Mouse (Mus musculus) spleen, postnatal 10 days (tissue): ENCODE measurements around the gene Mrps18b.
A peak's percentile ranks its signal among the peaks of the same experiment; 100 is the strongest.

Experiments
- DNase-seq, 2 experiments: peaks; one replicate each; pipeline ENCODE4 v3.0.0; 2021 to 2022; ENCODE audit warnings: low spot score in 2 of 2

Gene Mrps18b

DNA sequence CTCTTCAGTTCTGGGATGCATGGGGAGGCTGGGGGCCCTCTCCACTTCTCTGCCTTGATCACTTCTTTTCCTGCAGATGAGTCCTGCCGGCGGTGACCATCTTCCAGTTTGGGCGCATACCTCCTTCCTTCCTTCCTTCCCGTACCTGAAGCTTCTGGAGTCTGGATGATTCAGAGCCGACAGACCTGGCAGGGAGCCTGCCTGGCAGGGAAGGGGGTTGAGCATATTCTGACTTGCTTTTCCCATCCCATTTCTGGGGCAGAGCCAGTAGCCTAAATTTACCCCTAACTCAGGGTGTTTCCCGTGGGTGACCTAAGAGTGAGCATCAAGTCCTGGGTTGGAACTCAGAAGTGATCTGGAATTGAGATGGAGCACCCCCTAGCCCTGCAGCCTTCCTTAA, 41.5 kb downstream of the Mrps18b start:
- no peak for DNase-seq

DNA sequence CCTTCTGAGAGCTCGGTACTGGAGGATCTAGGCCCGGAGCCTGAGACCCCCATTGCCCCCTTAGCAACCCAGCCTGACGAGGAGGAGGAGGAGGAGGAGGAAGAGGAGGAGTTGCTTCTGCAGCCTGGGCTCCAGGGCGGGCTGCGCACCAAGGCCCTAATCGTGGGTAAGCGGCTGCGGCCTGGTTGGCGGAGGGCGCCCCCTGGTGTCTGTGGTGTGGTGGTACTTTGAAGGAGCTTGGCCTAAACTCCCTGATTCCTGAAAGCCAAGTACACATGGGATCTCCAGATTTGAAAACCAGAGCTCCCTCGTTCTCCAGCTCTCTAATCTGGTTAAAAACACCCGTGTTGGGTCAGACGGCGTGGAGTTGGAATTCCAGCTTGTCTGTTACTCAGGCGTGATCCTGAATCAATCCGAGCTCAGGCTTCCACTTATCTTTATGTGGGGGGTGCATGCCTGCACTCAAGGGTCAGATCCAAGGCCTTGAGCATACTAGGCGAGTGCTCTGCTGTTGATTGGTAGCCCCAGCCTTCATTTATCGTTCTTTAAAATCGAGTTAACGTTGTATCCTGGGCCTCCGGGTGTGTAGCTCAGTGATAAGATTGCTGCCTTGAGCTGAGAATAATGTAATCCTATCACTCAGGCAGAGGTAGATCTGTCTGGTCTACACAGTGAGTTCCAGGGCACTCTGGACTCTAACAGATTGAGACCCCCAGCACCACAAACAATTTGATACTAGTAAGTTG, 42.2 kb downstream of the Mrps18b start:
- peak; percentile 87 to 94 for DNase-seq

DNA sequence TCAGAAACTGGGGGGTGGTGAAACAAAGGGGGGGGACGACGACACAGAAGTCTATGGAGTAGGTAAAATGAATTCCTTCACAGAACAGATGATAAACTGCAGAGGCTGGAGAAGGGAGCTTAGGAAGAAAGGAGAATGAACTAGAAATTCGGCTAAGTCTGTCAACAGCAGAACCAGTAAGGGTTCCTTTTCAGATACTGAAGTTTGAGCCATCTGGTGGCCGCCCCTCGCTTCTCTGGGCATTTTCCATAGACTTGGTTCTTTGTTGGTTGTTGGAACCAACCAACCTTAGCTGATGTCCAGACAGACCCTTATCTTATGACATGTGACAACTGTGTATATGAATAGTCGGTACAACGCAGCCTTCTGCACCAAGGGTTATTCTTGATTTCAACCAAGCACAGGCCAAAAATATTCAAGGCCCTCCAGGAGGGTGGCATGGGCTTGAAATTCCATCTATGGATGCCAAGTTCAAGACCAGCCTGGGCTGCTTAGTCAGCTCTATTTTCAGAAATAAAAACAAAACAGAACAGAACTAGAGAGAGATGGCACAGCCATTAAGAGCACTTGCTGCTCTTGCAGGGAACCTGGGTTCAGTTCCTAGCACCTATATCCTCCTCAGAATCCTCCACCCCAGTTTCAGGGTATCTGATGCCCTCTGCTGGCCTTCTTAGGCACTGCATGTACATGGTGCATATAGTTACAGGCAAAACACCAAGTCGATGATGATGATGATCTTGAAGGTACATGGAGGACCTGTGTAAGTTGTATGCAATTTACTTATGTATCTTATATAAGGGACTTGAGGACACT, 45.1 kb downstream of the Mrps18b start:
- peak; percentile 38 to 74 for DNase-seq

DNA sequence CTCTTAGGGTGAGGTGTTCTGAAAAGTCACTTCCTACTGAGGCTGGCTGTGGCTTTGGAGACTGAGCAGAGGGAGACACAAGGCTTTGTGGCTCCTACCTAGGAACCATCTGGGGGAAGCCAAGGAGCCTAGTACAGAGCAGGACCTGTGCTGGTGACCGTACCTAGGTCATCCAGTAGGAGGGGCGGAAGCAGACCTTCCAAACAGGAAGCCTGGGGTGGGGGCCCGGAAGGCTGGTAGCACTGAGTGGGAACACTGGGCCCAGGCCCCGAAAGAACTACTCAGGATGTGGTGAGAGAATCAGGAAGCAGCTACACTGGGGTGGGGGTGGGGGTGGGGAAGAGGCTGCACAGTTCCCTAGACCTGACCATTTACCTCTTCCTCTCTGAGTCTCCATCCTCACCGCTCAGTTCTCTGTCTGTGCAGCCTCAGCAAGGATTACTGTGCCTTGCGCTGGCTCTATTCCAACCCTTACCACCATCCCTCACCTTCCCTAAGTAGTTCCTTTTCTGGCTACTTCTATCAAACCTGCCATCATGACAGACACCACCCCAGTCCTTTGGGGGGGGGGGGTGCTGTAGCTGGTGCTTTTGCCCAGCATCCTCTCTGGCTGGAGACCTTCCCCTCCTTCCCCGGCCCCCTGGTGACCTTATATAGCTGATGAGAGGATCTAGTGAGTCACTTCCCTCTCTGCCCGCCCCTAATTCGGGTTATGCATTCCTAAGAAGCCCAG, 45.9 kb downstream of the Mrps18b start:
- peak; percentile 51 to 72 for DNase-seq

DNA sequence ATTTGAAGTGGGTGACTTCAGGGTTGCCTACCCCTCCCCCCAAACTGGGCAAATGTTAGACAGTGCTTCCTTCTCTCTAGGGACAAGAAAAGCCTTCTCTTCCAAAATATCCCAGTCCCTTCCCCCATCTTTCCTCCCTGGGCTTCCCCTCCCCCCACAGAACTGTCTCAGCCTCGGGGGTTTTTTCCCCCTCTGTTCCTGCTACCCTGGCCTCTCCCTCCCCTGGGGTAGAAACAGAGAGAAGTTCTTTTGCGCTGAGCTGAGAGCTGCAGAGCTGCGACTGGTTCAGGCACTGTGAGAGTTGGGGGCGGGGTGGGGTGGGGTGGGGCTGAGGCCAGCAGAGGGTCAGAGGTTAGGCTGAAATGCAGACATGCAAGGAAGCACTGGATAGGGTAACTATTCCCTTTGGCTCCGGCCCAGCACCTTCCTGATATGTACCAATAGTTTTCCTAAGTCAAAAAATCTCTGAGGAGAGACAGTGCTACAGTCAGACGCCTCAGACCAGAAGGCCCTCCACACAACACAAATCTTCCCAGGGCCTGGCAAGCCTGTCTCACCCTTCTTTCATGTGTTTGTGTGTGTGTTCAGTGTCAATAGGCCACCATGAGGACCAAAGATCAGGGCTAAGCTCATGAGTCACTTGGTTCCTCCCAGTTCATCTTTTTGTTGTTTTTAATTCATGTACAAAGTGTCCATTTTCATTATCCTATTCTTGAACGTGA, 46.7 kb downstream of the Mrps18b start:
- no peak for DNase-seq

DNA sequence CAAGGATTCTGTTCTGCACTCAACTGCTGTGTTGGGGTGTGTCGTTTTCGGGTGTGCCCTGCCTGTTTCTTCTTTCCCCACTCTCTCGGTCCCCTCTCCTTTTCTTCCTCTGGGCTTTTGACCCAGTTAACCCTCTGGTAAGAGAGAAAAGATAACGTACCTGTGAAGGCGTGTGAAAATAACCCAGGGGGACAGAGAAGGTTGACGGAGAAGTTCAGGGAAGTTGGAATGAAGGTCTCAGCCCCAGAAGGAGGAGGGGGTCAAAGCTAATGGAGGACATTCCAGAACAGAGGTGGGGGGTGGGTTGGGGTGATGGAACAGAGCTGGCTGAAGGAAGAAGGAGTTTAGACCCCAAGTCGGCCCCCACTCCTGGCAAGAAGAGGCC, 47.2 kb downstream of the Mrps18b start:
- DNase-seq, result no peak

DNA sequence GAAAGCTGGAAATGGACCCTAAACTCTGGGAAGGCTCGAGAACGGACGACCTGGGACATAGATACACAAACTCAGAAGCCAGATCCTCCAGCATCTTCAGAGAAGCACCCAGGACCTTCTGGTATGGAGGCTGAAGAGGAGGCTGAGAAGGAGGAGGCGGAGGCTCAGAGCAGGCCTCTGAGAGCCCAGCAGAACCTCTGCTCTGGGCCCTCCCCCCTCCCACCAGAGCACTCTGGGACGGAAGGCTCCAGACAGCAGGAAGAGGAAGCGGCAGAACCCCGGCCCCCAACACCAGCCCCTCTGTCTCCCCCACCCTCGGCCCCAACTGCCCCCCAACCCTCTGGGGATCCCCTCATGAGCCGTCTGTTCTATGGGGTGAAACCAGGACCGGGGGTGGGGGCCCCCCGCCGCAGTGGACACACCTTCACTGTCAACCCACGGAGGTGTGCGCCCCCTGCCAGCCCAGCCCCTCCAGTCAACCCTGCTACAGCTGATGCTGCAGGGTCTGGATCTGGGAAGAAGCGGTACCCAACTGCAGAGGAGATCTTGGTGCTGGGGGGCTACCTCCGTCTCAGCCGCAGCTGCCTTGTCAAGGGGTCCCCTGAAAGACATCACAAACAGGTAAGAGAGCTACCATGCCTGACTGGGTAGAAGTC, 47.9 kb downstream of the Mrps18b start:
- peak; percentile 39 to 58 for DNase-seq

DNA sequence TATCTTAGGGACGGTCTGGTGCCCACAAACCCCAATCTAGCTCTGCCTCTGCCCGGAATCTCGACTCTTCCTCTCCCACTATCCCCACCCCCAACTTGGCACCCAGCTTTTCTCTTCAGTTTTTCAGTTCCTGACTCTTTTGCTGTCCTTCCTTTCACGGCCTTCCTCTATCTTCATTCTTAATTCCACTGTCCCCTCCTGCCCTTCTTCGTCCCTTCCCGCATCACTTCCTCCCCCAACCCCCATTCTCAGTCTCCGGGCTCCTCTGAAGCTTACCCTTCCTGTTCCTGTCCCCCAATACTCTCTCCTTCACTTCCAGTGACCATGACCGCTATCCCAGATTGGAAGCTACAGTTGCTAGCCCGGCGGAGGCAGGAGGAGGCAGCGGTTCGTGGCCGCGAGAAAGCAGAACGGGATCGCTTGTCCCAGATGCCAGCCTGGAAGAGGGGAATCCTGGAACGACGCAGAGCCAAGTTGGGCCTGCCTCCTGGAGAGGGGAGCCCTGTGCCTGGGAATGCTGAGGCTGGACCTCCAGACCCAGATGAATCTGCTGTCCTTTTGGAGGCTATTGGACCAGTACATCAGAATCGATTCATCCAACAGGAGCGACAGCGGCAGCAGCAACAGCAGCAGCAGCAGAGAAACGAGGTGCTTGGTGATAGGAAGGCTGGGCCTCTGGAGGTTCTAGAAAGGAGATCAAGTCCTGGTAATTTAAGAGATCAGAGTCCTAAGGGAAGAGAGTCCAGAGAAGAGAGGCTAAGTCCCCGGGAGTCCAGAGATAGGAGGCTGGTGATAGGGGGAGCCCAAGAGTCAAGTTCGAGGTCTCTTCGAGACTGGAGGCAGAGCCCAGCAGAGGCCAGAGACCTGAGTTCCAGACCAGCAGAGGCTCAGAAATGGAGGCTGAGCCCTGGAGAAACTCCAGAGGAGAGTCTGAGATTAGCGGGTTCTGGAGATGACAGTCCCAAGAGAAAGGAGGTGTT, 49.0 kb downstream of the Mrps18b start:
- DNase-seq, result peak; percentile 59 to 76

DNA sequence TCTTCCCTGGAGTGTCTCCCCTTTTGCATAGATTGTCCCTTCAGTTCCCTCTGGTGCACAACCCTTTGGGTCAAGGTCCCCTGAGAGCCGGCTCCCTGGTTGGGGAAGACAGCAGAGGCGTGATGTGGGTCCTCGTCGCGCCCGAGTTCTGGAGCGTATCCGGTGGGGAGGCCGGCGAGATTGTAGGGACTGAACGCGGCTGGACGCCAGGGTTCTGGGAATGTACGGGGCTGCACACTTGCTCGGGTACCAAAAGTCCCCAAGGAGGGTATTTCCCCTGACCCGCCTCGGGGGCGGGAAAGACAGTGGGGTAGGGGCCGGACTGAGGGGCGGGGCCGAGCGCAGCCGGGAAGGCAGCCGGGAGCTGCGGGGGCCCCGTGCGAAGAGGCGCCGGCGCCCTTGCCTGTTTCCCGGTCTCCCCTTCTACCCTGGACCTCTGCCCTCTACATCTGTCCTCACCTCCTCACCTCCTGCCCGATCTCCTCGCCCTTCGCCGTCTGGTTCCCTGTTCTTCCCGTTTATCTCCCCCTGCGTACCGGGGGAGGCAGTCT, 49.8 kb downstream of the Mrps18b start:
- DNase-seq, result peak in 1 of 2 experiments; percentile 58

DNA sequence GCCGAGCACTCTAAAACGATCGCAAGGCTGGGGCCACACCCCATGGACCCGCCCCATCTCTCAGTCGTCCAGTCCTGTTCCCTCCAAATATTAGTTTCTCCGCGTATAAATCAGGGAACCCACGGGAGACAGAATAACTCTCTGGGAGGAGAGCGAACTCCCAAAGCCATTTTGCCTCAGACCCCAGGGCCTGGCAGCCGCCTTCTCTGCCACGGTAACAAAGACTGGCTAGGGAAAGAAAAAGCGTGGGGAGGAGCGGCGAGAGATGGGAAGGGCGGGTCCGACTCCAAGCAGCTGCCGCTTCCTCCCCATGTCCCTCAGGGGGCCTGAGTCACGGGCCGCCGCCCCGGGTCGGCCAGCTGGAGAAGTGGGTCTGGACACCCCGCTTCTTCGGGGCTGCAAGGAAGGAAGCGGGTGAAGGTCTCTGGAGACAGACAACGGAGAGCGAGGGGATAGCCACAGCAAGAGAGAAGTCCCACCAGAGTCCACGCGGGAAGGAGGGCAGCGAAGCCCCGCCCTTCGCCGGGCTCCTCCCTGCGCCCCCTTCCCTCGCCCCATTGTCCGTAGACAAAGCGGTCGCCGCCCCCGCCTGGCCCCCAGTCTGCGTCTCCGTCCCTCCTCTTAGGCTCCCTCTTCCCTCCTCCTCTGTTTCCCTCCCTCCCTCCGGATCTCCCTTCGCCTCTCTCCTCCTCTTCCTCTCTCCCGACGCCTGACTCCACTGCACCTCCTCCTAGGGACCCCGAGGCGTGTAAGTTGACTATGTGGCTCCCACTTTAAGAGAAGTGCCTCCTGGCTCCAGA, 50.5 kb downstream of the Mrps18b start, which contains the start of gene Ppp1r18:
Gene Ppp1r18, plus strand, starts transcription at position 113 of the 800 bp plus-strand sequence.
- DNase-seq, result peak; percentile 60 to 74

DNA sequence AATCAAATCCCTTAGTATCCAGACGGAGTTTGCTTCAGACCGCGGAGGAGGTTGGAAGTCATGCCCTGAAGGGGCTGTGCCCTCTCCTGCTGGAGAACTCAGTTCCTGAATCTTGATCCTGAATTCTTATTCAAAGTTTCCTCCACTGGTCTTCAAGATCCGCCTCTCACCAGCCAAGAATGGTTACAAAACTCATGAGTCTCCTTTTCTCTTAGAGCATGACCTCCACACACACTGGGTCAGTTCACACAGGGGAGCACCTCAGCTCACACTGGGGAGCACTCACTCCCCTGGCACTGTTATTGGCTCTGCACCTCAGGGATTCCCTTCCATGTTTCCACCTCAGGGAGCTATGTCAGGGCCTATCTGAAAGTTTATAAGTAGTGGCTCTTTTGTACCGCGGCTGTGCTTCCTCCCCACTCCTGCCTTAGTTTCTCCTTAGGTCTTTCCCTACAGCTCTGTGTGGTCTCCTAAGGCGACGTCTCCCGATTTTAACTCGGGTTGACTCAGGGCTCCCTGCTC, 51.3 kb downstream of the Mrps18b start:
- no peak for DNase-seq

DNA sequence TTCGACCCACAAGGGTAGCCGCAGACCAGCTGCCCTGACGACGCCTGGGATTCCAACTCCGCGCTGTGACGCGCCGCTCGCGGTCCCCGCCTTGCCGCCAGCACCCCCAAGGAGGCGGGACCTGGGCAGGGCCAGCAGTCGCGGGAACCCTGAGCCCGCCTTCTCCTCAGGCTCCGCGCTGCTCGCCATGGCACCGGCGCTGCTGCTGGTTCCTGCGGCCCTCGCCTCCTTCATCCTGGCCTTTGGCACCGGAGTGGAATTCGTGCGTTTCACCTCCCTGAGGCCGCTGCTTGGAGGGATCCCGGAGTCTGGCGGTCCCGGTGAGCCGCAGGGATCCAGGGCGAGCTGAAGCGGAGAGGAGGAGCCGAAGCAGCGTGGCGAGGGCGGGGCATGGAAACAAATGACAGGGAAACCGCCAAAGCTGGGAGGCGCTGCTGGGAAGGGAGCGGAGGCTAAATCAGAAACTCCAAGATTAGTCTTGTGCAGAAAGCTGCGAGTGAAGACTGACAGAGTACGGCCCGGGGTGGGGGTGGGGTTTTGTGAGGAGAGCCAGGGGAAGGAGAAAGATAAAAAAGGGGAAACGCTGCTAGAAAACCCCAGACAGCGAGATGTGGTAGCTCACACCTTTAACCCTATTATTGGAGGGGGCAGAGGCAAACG, 54.9 kb downstream of the Mrps18b start, which contains the start of gene Nrm:
Gene Nrm, plus strand, starts transcription at position 121 of the 660 bp plus-strand sequence.
- peak; percentile 89 to 94 for DNase-seq

DNA sequence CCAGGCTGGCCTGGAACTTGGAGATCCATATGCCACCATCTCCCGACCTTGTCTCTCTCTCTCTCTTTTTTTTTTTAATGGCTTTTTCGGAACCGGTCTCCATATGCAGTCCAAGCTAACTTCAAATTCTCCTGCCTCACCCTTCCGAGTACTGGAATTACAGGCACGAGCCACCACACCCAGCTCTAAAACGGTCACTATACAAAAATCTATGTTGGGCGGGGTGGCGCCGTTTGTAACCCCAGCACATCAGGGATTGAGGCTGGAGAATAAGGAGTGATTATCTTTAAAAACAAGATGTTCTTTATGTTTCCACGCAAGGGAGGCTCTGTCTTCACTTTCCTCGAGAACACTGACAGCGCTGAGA, 55.4 kb downstream of the Mrps18b start:
- DNase-seq, result no peak
